Comparison of ENCODE assay signal across 13 mouse cellular contexts in the genomic region with DNA sequence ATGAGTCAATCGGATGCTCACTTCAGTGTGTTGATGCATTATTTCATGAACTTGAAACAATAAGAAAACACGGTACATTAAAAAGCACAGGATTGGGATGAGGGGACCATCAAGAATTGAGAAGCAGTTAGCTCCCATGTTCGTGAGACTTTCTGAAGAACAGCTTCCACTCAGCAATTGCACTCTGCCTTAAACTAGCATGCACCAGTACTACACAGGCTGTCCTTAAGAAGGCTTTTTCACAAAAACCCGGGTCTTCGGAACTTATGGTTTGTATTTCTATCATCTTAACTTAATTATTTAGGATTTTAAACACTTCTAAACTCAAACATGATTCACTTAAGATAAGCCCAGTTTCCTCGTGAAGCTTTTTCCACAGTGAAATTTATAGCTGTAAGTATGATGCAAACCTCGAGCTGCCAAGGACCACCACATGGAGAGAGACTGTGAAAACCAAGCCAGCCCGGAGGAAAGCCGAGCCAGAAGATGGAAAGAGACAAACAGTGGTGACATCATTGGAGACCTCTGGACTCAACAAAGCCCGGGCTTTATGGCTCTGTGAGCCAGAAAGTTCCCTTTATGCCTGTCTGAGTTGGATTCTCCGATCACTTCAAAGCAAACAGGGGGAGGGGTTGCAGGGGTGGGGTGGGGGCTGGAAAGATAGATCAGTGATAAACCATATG.
DNase-seq lines count a peak whose midpoint lies in the region; ATAC-seq and TF ChIP-seq lines count a peak whose summit lies in the region.
"Had no signal": no experiment of that assay in that cellular context is flagged by ENCODE, and none has a peak within 500 bp of the region (broad histone marks: within the 10 kb centered on the region; RNA-seq: fewer than 3 reads in every experiment).

No protein-coding gene starts in this region.

- no peaks in the 10 kb centered on the region for H3K36me3 ChIP-seq in lung, embryonic 14.5 days (ENCODE audit: insufficient read depth)
- no peaks in the 10 kb centered on the region for H3K36me3 ChIP-seq in embryonic facial prominence, embryonic 15.5 days

- 32% methylated on average over 11 of the region's 11 CpGs for WGBS in lung, embryonic 14.5 days
- WGBS in lung, adult 2 months = 56% methylated on average over 11 of the region's 11 CpGs
- WGBS in embryonic facial prominence, embryonic 15.5 days = 37% methylated on average over 11 of the region's 11 CpGs

- H3K9me3 ChIP-seq in lung, embryonic 14.5 days (ENCODE audit: low read depth, low read length) = no peaks in the 10 kb centered on the region
- no peaks in the 10 kb centered on the region for H3K9me3 ChIP-seq in embryonic facial prominence, embryonic 15.5 days (replicated peaks)

- peak overlapping the region; percentile 52; the same call in 1 of the 2 replicates for H3K27ac ChIP-seq in lung, embryonic 14.5 days (ENCODE audit: low read depth)
- H3K27ac ChIP-seq in embryonic facial prominence, embryonic 15.5 days (replicated peaks) = no peak overlapping the region

- no peak overlapping the region for H3K9ac ChIP-seq in lung, embryonic 14.5 days
- H3K9ac ChIP-seq in embryonic facial prominence, embryonic 15.5 days = no peak overlapping the region

- no peak for TF ChIP-seq POLR2A in lung, adult 2 months (IDR thresholded peaks at IDR 0.05; ENCODE audit: borderline replicate concordance, extremely low read depth, low read depth, low read length)

- no peaks in the 10 kb centered on the region for H3K27me3 ChIP-seq in lung, embryonic 14.5 days (ENCODE audit: insufficient read depth, low read length)
- no peaks in the 10 kb centered on the region for H3K27me3 ChIP-seq in embryonic facial prominence, embryonic 15.5 days

- no peak overlapping the region for H3K4me2 ChIP-seq in lung, embryonic 14.5 days
- H3K4me2 ChIP-seq in embryonic facial prominence, embryonic 15.5 days (replicated peaks) = no peak overlapping the region

- DNase-seq in gastrocnemius, postnatal 14 days = peak; percentile 39
- no peak for DNase-seq in gastrocnemius, adult 18-20 months (ENCODE audit: low spot score)
- peak; percentile 84 for DNase-seq in lung, embryonic 14.5 days
- no peak for DNase-seq in lung, adult 2 months
- DNase-seq in lung, postnatal 14 days = peak; percentile 28
- no peak for DNase-seq in frontal cortex, postnatal 10 days (ENCODE audit: low spot score in 2 of 2)
- no peak for DNase-seq in frontal cortex, postnatal 14 days (ENCODE audit: low spot score in 2 of 2)
- DNase-seq: cerebellum, adult 11-12 months; liver; right cerebral cortex, adult 18-20 months; thymus, postnatal 25 days had no signal

- no peak for TF ChIP-seq CTCF in lung, embryonic 14.5 days (IDR thresholded peaks at IDR 0.05; ENCODE audit: low read depth)
- no peak for TF ChIP-seq CTCF in lung, adult 2 months (IDR thresholded peaks at IDR 0.05; ENCODE audit: insufficient read depth, low read length)

- intact Hi-C loops in gastrocnemius, postnatal 14 days (cut with DNase I; ENCODE audit: low total_unique reads) = no loop called here

- H3K4me1 ChIP-seq in lung, embryonic 14.5 days (ENCODE audit: insufficient read depth) = no peaks in the 10 kb centered on the region
- H3K4me1 ChIP-seq in lung, adult 2 months (ENCODE audit: control insufficient read depth, insufficient read depth, low read length) = peaks cover 4% of the 10 kb centered on the region
- peaks cover 11% of the 10 kb centered on the region; the same call in 1 of the 2 replicates for H3K4me1 ChIP-seq in embryonic facial prominence, embryonic 15.5 days

- ATAC-seq in lung, embryonic 14.5 days (ENCODE audit: insufficient read depth) = peak; percentile 95
- peak; percentile 51; the same call in 1 of the 2 replicates for ATAC-seq in embryonic facial prominence, embryonic 15.5 days (ENCODE audit: insufficient number of reproducible peaks, low FRiP score, low TSS enrichment, low read depth)
- ATAC-seq: activated CD4-positive, CD25-positive, alpha-beta regulatory T cell, adult 4 months had no signal

- H3K4me3 ChIP-seq in lung, embryonic 14.5 days (ENCODE audit: low read depth, low read length) = no peak overlapping the region
- no peak overlapping the region for H3K4me3 ChIP-seq in lung, adult 2 months (replicated peaks; ENCODE audit: extremely low read depth, low read depth, low read length)
- H3K4me3 ChIP-seq in embryonic facial prominence, embryonic 15.5 days (replicated peaks) = no peak overlapping the region

Comparison
In these comparisons a context has a peak if more than half of its experiments do, and no peak if none do; other contexts are left out.
1. DNase-seq: peak in gastrocnemius, postnatal 14 days (single experiment), lung, embryonic 14.5 days (single experiment) and lung, postnatal 14 days (single experiment); none in gastrocnemius, adult 18-20 months (single experiment), lung, adult 2 months (single experiment), frontal cortex, postnatal 10 days (0 of 2) and frontal cortex, postnatal 14 days (0 of 2).